Mouse (Mus musculus) hindbrain, postnatal 0 days (tissue): Measurements from ENCODE around the gene Gm10715. TPM values are rescaled to one million over a fixed set of nuclear protein-coding genes. Genes with fewer than 3 reads are reported as not detected.
"Not testable (repeated sequence)": the region's sequence is repeated elsewhere in the genome, so short reads cannot be mapped to it uniquely, and the experiment has no call there.

Experiments used
- ATAC-seq: fragments of 200-750 bp; cut with Nextera tagmentation; 2 replicates; pipeline ENCODE4 v1.8.0; 2017; ENCODE audit warnings: mild to moderate bottlenecking, moderate TSS enrichment, moderate library complexity
- DNase-seq: peaks from one replicate; pipeline ENCODE4 v3.0.0-alpha.2; 2015; ENCODE audit warnings: low spot score
- H3K27ac ChIP-seq: fragments of 300-500 bp; sonication (generic); 2 replicates; pipeline ENCODE4 v1.5.1; 2014; ENCODE audit warnings: mild to moderate bottlenecking
- H3K27me3 ChIP-seq: fragments of 300-500 bp; sonication (generic); 2 replicates; pipeline ENCODE4 v1.6.1; 2014; ENCODE audit warnings: low read length, mixed read lengths; ENCODE audit not compliant: insufficient read depth
- H3K36me3 ChIP-seq: fragments of 300-500 bp; sonication (generic); 2 replicates; pipeline ENCODE4 v1.6.1; 2014; ENCODE audit warnings: low read length, mixed read lengths; ENCODE audit not compliant: insufficient read depth
- H3K4me1 ChIP-seq: fragments of 300-500 bp; sonication (generic); 2 replicates; pipeline ENCODE4 v1.6.1; 2014; ENCODE audit warnings: antibody characterized with exemption, low read length, mixed read lengths; ENCODE audit not compliant: insufficient read depth
- H3K4me2 ChIP-seq: fragments of 300-500 bp; sonication (generic); 2 replicates; pipeline ENCODE4 v1.6.1; 2014; ENCODE audit warnings: low read depth, mild to moderate bottlenecking, low read length, moderate library complexity, mixed read lengths
- H3K4me3 ChIP-seq: fragments of 300-500 bp; sonication (generic); 2 replicates; pipeline ENCODE4 v1.5.1; 2014; ENCODE audit warnings: low read length
- H3K9ac ChIP-seq: fragments of 300-500 bp; sonication (generic); replicated peaks from 2 replicates; pipeline ENCODE4 v1.6.1; 2014; ENCODE audit warnings: mild to moderate bottlenecking, low read length, moderate library complexity, mixed read lengths
- H3K9me3 ChIP-seq: fragments of 300-500 bp; sonication (generic); 2 replicates; pipeline ENCODE4 v1.6.1; 2016; ENCODE audit warnings: low read length, mixed read lengths
- WGBS: fragments of 180-500 bp; shearing (Covaris S2); extraction: QIAGEN DNeasy Blood & Tissue Kit; methylation state at CpG from one replicate; pipeline ENCODE4 v1.1.7; 2014; 5-methylcytosine and 5-hydroxymethylcytosine counted together
- polyA plus RNA-seq: library from polyadenylated mRNA; unstranded; fragments of >200 nt; fragmentation: Nextera tagmentation; extraction: Ambion mirVana; gene quantifications from 2 replicates; pipeline ENCODE4 v1.2.1, GENCODE M21; 2015
- total RNA-seq: library from RNA; depleted of rRNA; stranded (reverse); fragments of >200 nt; gene quantifications from 2 replicates; pipeline ENCODE4 v1.2.3, GENCODE M21; 2014

The Gm10715 gene
- total and polyA plus RNA-seq, 2 experiments from 2014 or later: not detected

- WGBS: 68% methylated on average over 15 of the region's 16 CpGs
- not testable (repeated sequence) for H3K36me3 ChIP-seq, H3K27me3 ChIP-seq, H3K9me3 ChIP-seq, H3K4me1 ChIP-seq, H3K4me2 ChIP-seq, ATAC-seq, H3K27ac ChIP-seq, H3K4me3 ChIP-seq, H3K9ac ChIP-seq, DNase-seq
Measured at GRCm38 (mm10) chr9:3023985-3024648, 12.6 kb upstream of the Gm10715 start.

GRCm38 (mm10) chr9:3024912-3025467 lies 11.7 kb upstream of the Gm10715 start, which contains the start of gene Gm10717:
Gm10717 (plus strand) TSS chr9:3025417.
- WGBS: 73% methylated on average over 12 of the region's 12 CpGs
- H3K36me3 ChIP-seq, H3K9me3 ChIP-seq, H3K4me1 ChIP-seq, ATAC-seq, H3K27me3 ChIP-seq, H3K4me3 ChIP-seq, H3K9ac ChIP-seq, DNase-seq, H3K27ac ChIP-seq, H3K4me2 ChIP-seq: not testable (repeated sequence)

GRCm38 (mm10) chr9:3025653-3026052 lies 11.0 kb upstream of the Gm10715 start:
- H3K4me2 ChIP-seq, H3K27ac ChIP-seq, H3K4me3 ChIP-seq, ATAC-seq, H3K9me3 ChIP-seq, DNase-seq, H3K36me3 ChIP-seq, H3K27me3 ChIP-seq, H3K4me1 ChIP-seq, H3K9ac ChIP-seq: not testable (repeated sequence)
- 65% methylated on average over 4 of the region's 6 CpGs for WGBS

- not testable (repeated sequence) for H3K27me3 ChIP-seq, H3K4me1 ChIP-seq, H3K9ac ChIP-seq, H3K4me2 ChIP-seq, DNase-seq, H3K9me3 ChIP-seq, ATAC-seq, H3K36me3 ChIP-seq, H3K4me3 ChIP-seq, H3K27ac ChIP-seq
- WGBS: 76% methylated on average over 5 of the region's 5 CpGs
Measured at GRCm38 (mm10) chr9:3026136-3026535, 10.5 kb upstream of the Gm10715 start.

GRCm38 (mm10) chr9:3026741-3027140 lies 9.9 kb upstream of the Gm10715 start:
- H3K27ac ChIP-seq, H3K9ac ChIP-seq, H3K36me3 ChIP-seq, H3K4me2 ChIP-seq, H3K9me3 ChIP-seq, DNase-seq, H3K27me3 ChIP-seq, ATAC-seq, H3K4me1 ChIP-seq, H3K4me3 ChIP-seq: not testable (repeated sequence)
- 68% methylated on average over 9 of the region's 9 CpGs for WGBS

- H3K27ac ChIP-seq, H3K4me1 ChIP-seq, H3K4me3 ChIP-seq, H3K9ac ChIP-seq, H3K9me3 ChIP-seq, H3K36me3 ChIP-seq, H3K27me3 ChIP-seq, H3K4me2 ChIP-seq, ATAC-seq: not testable (repeated sequence)
- DNase-seq: peak; percentile 66
- 73% methylated on average over 9 of the region's 9 CpGs for WGBS
Measured at GRCm38 (mm10) chr9:3027200-3027599, 9.5 kb upstream of the Gm10715 start.

GRCm38 (mm10) chr9:3029276-3030000 lies 7.2 kb upstream of the Gm10715 start:
- not testable (repeated sequence) for H3K4me1 ChIP-seq, H3K27me3 ChIP-seq, H3K9me3 ChIP-seq, DNase-seq, H3K36me3 ChIP-seq, H3K4me3 ChIP-seq, ATAC-seq, H3K9ac ChIP-seq, H3K27ac ChIP-seq, H3K4me2 ChIP-seq
- 65% methylated on average over 12 of the region's 16 CpGs for WGBS

GRCm38 (mm10) chr9:3030677-3031318 lies 5.9 kb upstream of the Gm10715 start:
- H3K4me3 ChIP-seq, H3K9ac ChIP-seq, H3K27me3 ChIP-seq, H3K36me3 ChIP-seq, H3K9me3 ChIP-seq, H3K4me2 ChIP-seq, H3K27ac ChIP-seq, H3K4me1 ChIP-seq: not testable (repeated sequence)
- peak; percentile 54; the same call in 1 of the 2 replicates for ATAC-seq
- peak; percentile 92 for DNase-seq
- 66% methylated on average over 2 of the region's 10 CpGs for WGBS

GRCm38 (mm10) chr9:3034299-3034698 lies 2.4 kb upstream of the Gm10715 start, which contains the start of gene Gm17535:
Gm17535 (plus strand) TSS chr9:3034599.
- not testable (repeated sequence) for DNase-seq, H3K36me3 ChIP-seq, ATAC-seq, H3K4me1 ChIP-seq, H3K4me2 ChIP-seq, H3K27ac ChIP-seq, H3K27me3 ChIP-seq, H3K4me3 ChIP-seq, H3K9me3 ChIP-seq, H3K9ac ChIP-seq
- WGBS: no CpG with 5 or more reads among the region's 8 CpGs
